23 mouse cellular contexts compared by ENCODE assay signal in genomic region chr7:73761691-73762189, GRCm38 (mm10). TPM values are rescaled to one million over a fixed set of nuclear protein-coding genes. Genes with fewer than 3 reads are reported as not detected.
"Had no signal": no experiment of that assay in that cellular context is flagged by ENCODE, and none has a peak within 500 bp of the region (broad histone marks: within the 10 kb centered on the region; RNA-seq: fewer than 3 reads in every experiment).

No protein-coding gene starts in this region.

- H3K4me3 ChIP-seq: intestine, embryonic 15.5 days; limb, embryonic 10.5 days; limb, embryonic 13.5 days; liver, embryonic 13.5 days; megakaryocyte, embryonic 14.5 days; midbrain, embryonic 10.5 days; midbrain, embryonic 13.5 days; myocyte; neural tube, embryonic 13.5 days had no signal

- H3K4me1 ChIP-seq: intestine, embryonic 15.5 days; limb, embryonic 10.5 days; midbrain, embryonic 10.5 days; midbrain, embryonic 13.5 days; neural tube, embryonic 13.5 days had no signal

- H3K27ac ChIP-seq: intestine, embryonic 15.5 days; limb, embryonic 10.5 days; limb, embryonic 13.5 days; liver, embryonic 13.5 days; macrophage; midbrain, embryonic 10.5 days; midbrain, embryonic 13.5 days; neural tube, embryonic 13.5 days; stomach, postnatal 0 days had no signal

- H3K27me3 ChIP-seq: intestine, embryonic 15.5 days; limb, embryonic 13.5 days; liver, embryonic 13.5 days; midbrain, embryonic 13.5 days; neural tube, embryonic 13.5 days had no signal

- ATAC-seq: intestine, embryonic 15.5 days; midbrain, embryonic 13.5 days; midbrain, embryonic 16.5 days had no signal

- H3K9ac ChIP-seq: intestine, embryonic 15.5 days; limb, embryonic 13.5 days; liver, embryonic 13.5 days; lung, embryonic 14.5 days; midbrain, embryonic 13.5 days; neural tube, embryonic 13.5 days had no signal

- H3K9me3 ChIP-seq: intestine, embryonic 15.5 days; limb, embryonic 10.5 days; limb, embryonic 13.5 days; liver, embryonic 13.5 days; midbrain, embryonic 10.5 days; midbrain, embryonic 13.5 days; neural tube, embryonic 13.5 days had no signal

- H3K36me3 ChIP-seq: intestine, embryonic 15.5 days; limb, embryonic 10.5 days; liver, embryonic 13.5 days; midbrain, embryonic 10.5 days; midbrain, embryonic 13.5 days; neural tube, embryonic 13.5 days had no signal

- DNase-seq: kidney, adult 11 months; kidney, adult 9 months; kidney, postnatal 14 days; kidney, postnatal 4 days; liver, embryonic 13.5 days; lung, embryonic 14.5 days; right cerebral cortex, adult 18-20 months; right cerebral cortex, postnatal 14 days; right cerebral cortex, postnatal 4 days; thymus, adult 2 months; thymus, postnatal 14 days; thymus, postnatal 4 days had no signal

RNA-seq across cellular contexts. Expression of gene Fam174b, which starts 21.6 kb away (rescaled TPM):
- polyA plus RNA-seq: myocyte had no signal
